8 mouse cellular contexts compared by ENCODE assay signal in the genomic region with DNA sequence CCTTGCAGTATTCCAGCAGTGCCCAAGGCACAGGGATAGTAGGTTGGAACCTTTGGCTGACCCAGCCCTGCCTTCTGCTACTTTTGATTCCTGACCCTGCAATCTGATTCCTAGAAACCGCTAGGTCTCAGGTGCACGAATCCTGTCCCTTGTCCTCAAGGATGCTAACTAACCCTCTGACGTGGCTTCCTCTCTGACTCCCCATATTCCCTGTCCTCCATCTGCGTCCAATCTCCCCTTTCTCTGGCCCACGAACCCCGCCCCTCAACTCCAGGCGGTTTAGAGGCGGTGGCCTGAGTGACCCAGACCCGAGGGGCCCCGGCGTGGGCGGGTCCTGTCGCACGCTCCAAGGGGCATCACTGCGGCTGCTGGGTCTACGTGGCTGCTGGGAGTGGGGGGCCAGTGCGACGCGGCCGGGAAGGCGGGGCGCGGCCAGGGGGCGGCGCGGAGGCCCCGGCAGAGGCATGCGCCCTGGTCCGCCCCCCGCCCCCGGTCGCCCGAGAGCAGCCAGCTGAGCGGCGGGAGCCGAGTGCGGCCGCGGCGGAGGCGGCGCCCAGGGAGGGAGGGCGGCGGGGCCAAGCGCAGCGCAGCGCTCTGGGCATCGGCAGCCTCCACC. TPM values are rescaled to one million over a fixed set of nuclear protein-coding genes. Genes with fewer than 3 reads are reported as not detected.
DNase-seq lines count a peak whose midpoint lies in the region; ATAC-seq and TF ChIP-seq lines count a peak whose summit lies in the region.

A gene (plus strand): TSS at position 612 of the 616 bp plus-strand sequence.

- H3K4me2 ChIP-seq in lung, embryonic 14.5 days: peak within 1 kb of the TSS; percentile 89
- H3K4me2 ChIP-seq in intestine, embryonic 14.5 days (ENCODE audit: low read length): peak within 1 kb of the TSS; percentile 97
- H3K4me2 ChIP-seq in liver, embryonic 13.5 days: peak within 1 kb of the TSS; percentile 67
- peak within 1 kb of the TSS; percentile 90 for H3K4me2 ChIP-seq in neural tube, embryonic 15.5 days

- 2% methylated on average over 32 of the region's 48 CpGs for WGBS in lung, embryonic 14.5 days
- WGBS in cerebellum, adult 2 months: 3% methylated on average over 47 of the region's 48 CpGs
- WGBS in intestine, embryonic 14.5 days: under 1% methylated on average over 39 of the region's 48 CpGs
- 2% methylated on average over 39 of the region's 48 CpGs for WGBS in liver, embryonic 13.5 days (ENCODE audit: insufficient replicate concordance)
- WGBS in neural tube, embryonic 15.5 days: under 1% methylated on average over 25 of the region's 48 CpGs

- H3K36me3 ChIP-seq in lung, embryonic 14.5 days (ENCODE audit: insufficient read depth): no peaks in the 10 kb centered on the region
- no peaks in the 10 kb centered on the region for H3K36me3 ChIP-seq in intestine, embryonic 14.5 days (ENCODE audit: control insufficient read depth, insufficient read depth, low read length)
- no peaks in the 10 kb centered on the region for H3K36me3 ChIP-seq in liver, embryonic 13.5 days
- H3K36me3 ChIP-seq in neural tube, embryonic 15.5 days: peaks cover 6% of the 10 kb centered on the region; the same call in 1 of the 2 replicates

- H3K4me1 ChIP-seq in lung, embryonic 14.5 days (ENCODE audit: insufficient read depth): peaks cover 7% of the 10 kb centered on the region; the same call in 1 of the 2 replicates
- H3K4me1 ChIP-seq in cerebellum, adult 2 months (ENCODE audit: control insufficient read depth, insufficient read depth, low read length): peaks cover 36% of the 10 kb centered on the region
- peaks cover 24% of the 10 kb centered on the region for H3K4me1 ChIP-seq in intestine, embryonic 14.5 days (replicated peaks; ENCODE audit: control insufficient read depth, insufficient read depth, low read length)
- peaks cover 23% of the 10 kb centered on the region for H3K4me1 ChIP-seq in liver, embryonic 13.5 days (replicated peaks)
- peaks cover 50% of the 10 kb centered on the region for H3K4me1 ChIP-seq in neural tube, embryonic 15.5 days

- H3K9ac ChIP-seq in lung, embryonic 14.5 days: peak within 1 kb of the TSS; percentile 79
- peak within 1 kb of the TSS; percentile 61 for H3K9ac ChIP-seq in intestine, embryonic 14.5 days (ENCODE audit: low read length)
- H3K9ac ChIP-seq in liver, embryonic 13.5 days: peak within 1 kb of the TSS; percentile 39; the same call in 1 of the 2 replicates
- H3K9ac ChIP-seq in neural tube, embryonic 15.5 days (replicated peaks): peak within 1 kb of the TSS; percentile 88

- H3K27me3 ChIP-seq in lung, embryonic 14.5 days (ENCODE audit: insufficient read depth, low read length): peaks cover 7% of the 10 kb centered on the region
- no peaks in the 10 kb centered on the region for H3K27me3 ChIP-seq in cerebellum, adult 2 months (ENCODE audit: control insufficient read depth, insufficient read depth, low read length)
- peaks cover 12% of the 10 kb centered on the region for H3K27me3 ChIP-seq in intestine, embryonic 14.5 days (replicated peaks; ENCODE audit: control insufficient read depth, insufficient read depth, low read length)
- peaks cover 59% of the 10 kb centered on the region for H3K27me3 ChIP-seq in liver, embryonic 13.5 days
- H3K27me3 ChIP-seq in neural tube, embryonic 15.5 days (replicated peaks): peaks cover 24% of the 10 kb centered on the region

- H3K4me3 ChIP-seq in lung, embryonic 14.5 days (ENCODE audit: low read depth, low read length): peak within 1 kb of the TSS; percentile 66
- peak within 1 kb of the TSS; percentile 54 for H3K4me3 ChIP-seq in cerebellum, adult 2 months (replicated peaks; ENCODE audit: insufficient read depth, low read depth, low read length)
- peak within 1 kb of the TSS; percentile 61 for H3K4me3 ChIP-seq in intestine, embryonic 14.5 days (ENCODE audit: low read depth, low read length)
- peak within 1 kb of the TSS; percentile 56 for H3K4me3 ChIP-seq in liver, embryonic 13.5 days (replicated peaks)
- peak within 1 kb of the TSS; percentile 65 for H3K4me3 ChIP-seq in neural tube, embryonic 15.5 days (replicated peaks)

- DNase-seq in lung, embryonic 14.5 days: peak; percentile 79
- no peak for DNase-seq in lung, adult 18-20 months
- peak in 1 of 2 experiments; percentile 50 for DNase-seq in cerebellum, adult 2 months
- DNase-seq in gastrocnemius, postnatal 25 days: peak; percentile 77
- DNase-seq in intestine, embryonic 14.5 days (ENCODE audit: low spot score): no peak
- no peak for DNase-seq in liver, embryonic 13.5 days
- DNase-seq in ovary, postnatal 10 days (ENCODE audit: low spot score): no peak

- TF ChIP-seq POLR2A in cerebellum, adult 2 months (IDR thresholded peaks at IDR 0.05; ENCODE audit: borderline replicate concordance, insufficient read depth, low read length): no peak

- TF ChIP-seq CTCF in lung, embryonic 14.5 days (IDR thresholded peaks at IDR 0.05; ENCODE audit: low read depth): no peak
- no peak for TF ChIP-seq CTCF in cerebellum, adult 2 months (IDR thresholded peaks at IDR 0.05; ENCODE audit: borderline replicate concordance, insufficient read depth, low read depth, low read length)

- peak; percentile 73 for ATAC-seq in lung, embryonic 14.5 days (ENCODE audit: insufficient read depth)
- peak; percentile 57 for ATAC-seq in intestine, embryonic 14.5 days (replicated peaks; ENCODE audit: low FRiP score, low TSS enrichment, low read depth)
- 0 out of 2 replicates have a peak, but pooled peaks have one; percentile 32 for ATAC-seq in liver, embryonic 13.5 days (ENCODE audit: low read depth)
- ATAC-seq in neural tube, embryonic 15.5 days (ENCODE audit: low FRiP score): peak; percentile 76

- no peaks in the 10 kb centered on the region for H3K9me3 ChIP-seq in lung, embryonic 14.5 days (ENCODE audit: low read depth, low read length)
- H3K9me3 ChIP-seq in intestine, embryonic 14.5 days (ENCODE audit: control insufficient read depth, low read length): no peaks in the 10 kb centered on the region
- H3K9me3 ChIP-seq in liver, embryonic 13.5 days (replicated peaks): no peaks in the 10 kb centered on the region
- no peaks in the 10 kb centered on the region for H3K9me3 ChIP-seq in neural tube, embryonic 15.5 days (replicated peaks)

- peak within 1 kb of the TSS; percentile 80 for H3K27ac ChIP-seq in lung, embryonic 14.5 days (ENCODE audit: low read depth)
- H3K27ac ChIP-seq in cerebellum, adult 2 months (ENCODE audit: insufficient read depth, low read length): 0 out of 2 replicates have a peak within 1 kb of the TSS, but pooled peaks have one; percentile 3
- peak within 1 kb of the TSS; percentile 67 for H3K27ac ChIP-seq in intestine, embryonic 14.5 days (ENCODE audit: low read depth)
- H3K27ac ChIP-seq in liver, embryonic 13.5 days: peak within 1 kb of the TSS; percentile 23; the same call in 1 of the 2 replicates
- H3K27ac ChIP-seq in neural tube, embryonic 15.5 days (replicated peaks): peak within 1 kb of the TSS; percentile 82

RNA-seq across cellular contexts. Expression of the gene that starts here (rescaled TPM):
- 19.5 and 20.0 TPM in 2 replicates for polyA plus RNA-seq in lung, embryonic 14.5 days (2014; fragmentation: Nextera tagmentation; extraction: Ambion mirVana)
- polyA plus RNA-seq in cerebellum, adult 2 months (2012; rRNA removed): 29.9 and 31.4 TPM in 2 replicates
- 10 to 100 TPM in 1 of 2 experiments, 1 to 10 TPM in 1; 9.9 to 11.0 TPM for total RNA-seq in gastrocnemius, postnatal 25 days (2021)
- 8.2 and 9.4 TPM in 2 replicates for polyA plus RNA-seq in intestine, embryonic 14.5 days (2014; fragmentation: Nextera tagmentation; extraction: Ambion mirVana)
- polyA plus RNA-seq in liver, embryonic 13.5 days (2015; fragmentation: Nextera tagmentation; extraction: Ambion mirVana): 0.81 and 0.82 TPM in 2 replicates
- 17.7 and 20.8 TPM in 2 replicates for polyA plus RNA-seq in neural tube, embryonic 15.5 days (2015; fragmentation: Nextera tagmentation; extraction: Ambion mirVana)

Comparison
In these comparisons a context has a peak if more than half of its experiments do, and no peak if none do; other contexts are left out.
1. DNase-seq: peak in lung, embryonic 14.5 days (single experiment) and gastrocnemius, postnatal 25 days (single experiment); none in lung, adult 18-20 months (0 of 2), intestine, embryonic 14.5 days (single experiment), liver, embryonic 13.5 days (single experiment) and ovary, postnatal 10 days (single experiment).
2. Peak in ATAC-seq, H3K4me3 ChIP-seq, H3K27ac ChIP-seq, H3K9ac ChIP-seq and H3K4me2 ChIP-seq in liver, embryonic 13.5 days; RNA of the gene not detected or under 1 TPM.
3. H3K27ac ChIP-seq: peak in every context shown above with its lines; median percentile 82 in neural tube, embryonic 15.5 days; 80 in lung, embryonic 14.5 days; 67 in intestine, embryonic 14.5 days; 23 in liver, embryonic 13.5 days; 3 in cerebellum, adult 2 months.
4. Peak in every context shown above with its lines, with median percentiles within 50 percentile points of each other: ATAC-seq, H3K4me2 ChIP-seq, H3K4me3 ChIP-seq and H3K9ac ChIP-seq.